Mouse (Mus musculus): ENCODE measurements at regions not wholly inside any gene's neighbourhood (a gene's known extent, or its start where the extent isn't known, plus 50 kb on each side); places are given as distances from the start of the nearest gene placed in this dataset.

GRCm38 (mm10) chr15:11716168-11716842, 190.8 kb downstream of the Npr3 start:
- in situ Hi-C loops (cut with MboI; ENCODE audit: unreplicated experiment in 2 of 2), result loop anchor here in 1 of 2 experiments (25.0 kb wide), 1 partner anchor 371 kb away; no protein-coding TSS in a partner anchor

- in situ Hi-C loops (cut with MboI; ENCODE audit: unreplicated experiment in 2 of 2), result loop anchor here in 1 of 2 experiments (25.0 kb wide), 1 partner anchor 375 kb away; no protein-coding TSS in a partner anchor
Measured at GRCm38 (mm10) chr15:11712481-11713274, 194.4 kb downstream of the Npr3 start.

- in situ Hi-C loops (cut with MboI; ENCODE audit: unreplicated experiment in 2 of 2), result loop anchor here in 1 of 2 experiments (25.0 kb wide), 1 partner anchor 386 kb away; no protein-coding TSS in a partner anchor
Measured at GRCm38 (mm10) chr15:11701246-11701645, 205.8 kb downstream of the Npr3 start.

- in situ Hi-C loops (cut with MboI; ENCODE audit: unreplicated experiment in 2 of 2), result loop anchor here in 1 of 2 experiments (25.0 kb wide), 1 partner anchor 387 kb away; no protein-coding TSS in a partner anchor
Measured at GRCm38 (mm10) chr15:11699929-11700328, 207.2 kb downstream of the Npr3 start.

- in situ Hi-C loops (cut with MboI; ENCODE audit: unreplicated experiment in 2 of 2), result no loop called here
Measured at GRCm38 (mm10) chr15:11697060-11697459, 210.0 kb downstream of the Npr3 start.

- in situ Hi-C loops (cut with MboI; ENCODE audit: unreplicated experiment in 2 of 2), result no loop called here
Measured at GRCm38 (mm10) chr15:11693772-11694270, 213.3 kb downstream of the Npr3 start.

- in situ Hi-C loops (cut with MboI; ENCODE audit: unreplicated experiment in 2 of 2), result no loop called here
Measured at GRCm38 (mm10) chr15:11664839-11665379, 242.2 kb downstream of the Npr3 start.

GRCm38 (mm10) chr15:11655168-11655567, 251.9 kb downstream of the Npr3 start:
- in situ Hi-C loops (cut with MboI; ENCODE audit: unreplicated experiment in 2 of 2), result no loop called here

- in situ Hi-C loops (cut with MboI; ENCODE audit: unreplicated experiment in 2 of 2), result no loop called here
Measured at GRCm38 (mm10) chr15:11646241-11646640, 246.8 kb upstream of the Tars start.

- in situ Hi-C loops (cut with MboI; ENCODE audit: unreplicated experiment in 2 of 2), result no loop called here
Measured at GRCm38 (mm10) chr15:11644779-11645178, 245.3 kb upstream of the Tars start.

GRCm38 (mm10) chr15:11630654-11631053, 231.2 kb upstream of the Tars start:
- in situ Hi-C loops (cut with MboI; ENCODE audit: unreplicated experiment in 2 of 2), result no loop called here

GRCm38 (mm10) chr15:11626433-11626832, 227.0 kb upstream of the Tars start:
- in situ Hi-C loops (cut with MboI; ENCODE audit: unreplicated experiment in 2 of 2), result no loop called here

GRCm38 (mm10) chr15:11612416-11612815, 213.0 kb upstream of the Tars start:
- in situ Hi-C loops (cut with MboI; ENCODE audit: unreplicated experiment in 2 of 2), result no loop called here

GRCm38 (mm10) chr15:11610043-11610670, 210.7 kb upstream of the Tars start:
- in situ Hi-C loops (cut with MboI; ENCODE audit: unreplicated experiment in 2 of 2), result no loop called here

- in situ Hi-C loops (cut with MboI; ENCODE audit: unreplicated experiment in 2 of 2), result no loop called here
Measured at GRCm38 (mm10) chr15:11607489-11607888, 208.0 kb upstream of the Tars start.

- in situ Hi-C loops (cut with MboI; ENCODE audit: unreplicated experiment in 2 of 2), result no loop called here
Measured at GRCm38 (mm10) chr15:11605677-11606076, 206.2 kb upstream of the Tars start.

- in situ Hi-C loops (cut with MboI; ENCODE audit: unreplicated experiment in 2 of 2), result loop anchor here (25.0 kb wide), 2 partner anchors 560 to 690 kb away; partner anchors contain the start of gene Rxfp3 (in 1 of the 2)
Measured at GRCm38 (mm10) chr15:11597021-11597420, 197.6 kb upstream of the Tars start.

GRCm38 (mm10) chr15:11590542-11591116, 191.2 kb upstream of the Tars start:
- in situ Hi-C loops (cut with MboI; ENCODE audit: unreplicated experiment in 2 of 2), result loop anchor here (25.0 kb wide), 2 partner anchors 553 to 697 kb away; partner anchors contain the start of gene Rxfp3 (in 1 of the 2)

- in situ Hi-C loops (cut with MboI; ENCODE audit: unreplicated experiment in 2 of 2), result loop anchor here (5.0 to 25.0 kb wide), 8 partner anchors 177 to 1205 kb away; partner anchors contain the start of genes Npr3 (in 1 of the 2) and Rxfp3 (in 1 of the 2)
Measured at GRCm38 (mm10) chr15:11589795-11590194, 190.3 kb upstream of the Tars start.

- in situ Hi-C loops (cut with MboI; ENCODE audit: unreplicated experiment in 2 of 2), result loop anchor here (5.0 to 25.0 kb wide), 8 partner anchors 174 to 1208 kb away; partner anchors contain the start of genes Npr3 (in 1 of the 2) and Rxfp3 (in 1 of the 2)
Measured at GRCm38 (mm10) chr15:11586384-11586783, 186.9 kb upstream of the Tars start.

Data from v-Abl transformed pro-B cells (cell line).